Mouse (Mus musculus) skeletal muscle tissue, adult 2 months (tissue): ENCODE measurements around the gene Acnat1.
"Not testable (repeated sequence)": the region's sequence is repeated elsewhere in the genome, so short reads cannot be mapped to it uniquely, and the experiment has no call there.

Experiments used
- DNase-seq: peaks from one replicate; pipeline ENCODE4 v3.0.0-alpha.2; 2012; ENCODE audit warnings: low read depth, low spot score

Gene Acnat1

DNA sequence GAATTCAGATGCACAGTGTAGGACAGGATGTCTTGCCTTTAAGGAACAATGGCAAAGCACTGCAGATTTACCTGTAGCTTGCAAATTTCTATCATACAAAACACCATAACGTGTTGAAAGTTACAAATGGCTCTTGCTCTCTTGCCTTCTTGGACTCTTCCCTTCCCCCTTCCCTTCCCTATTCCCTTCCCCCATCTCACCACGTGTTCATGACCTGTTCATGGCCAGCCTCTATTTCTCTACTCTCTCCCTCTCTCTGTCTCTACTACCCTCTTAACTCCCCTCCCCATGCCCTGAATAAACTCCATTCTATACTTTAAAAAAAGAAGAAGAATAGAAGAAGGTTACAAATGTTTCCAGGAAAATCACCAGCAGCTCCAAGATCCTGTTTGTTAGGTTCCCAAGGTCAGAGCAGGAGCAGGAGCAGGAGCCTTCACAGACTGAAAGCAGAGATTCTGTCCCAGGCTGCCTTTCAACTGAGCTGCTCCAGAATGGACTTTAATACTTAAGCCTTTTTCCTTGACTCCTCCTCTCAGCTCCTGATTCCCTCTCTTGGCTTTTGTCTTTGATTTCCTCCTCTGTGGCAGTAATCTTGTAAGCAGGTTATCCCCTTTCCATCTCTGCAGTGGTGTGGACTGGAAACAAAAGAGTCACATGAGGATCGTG lies at the start of gene Acnat1:
Acnat1 (minus strand) TSS at position 478 of the 666 bp plus-strand sequence.
- DNase-seq: no peak

DNA sequence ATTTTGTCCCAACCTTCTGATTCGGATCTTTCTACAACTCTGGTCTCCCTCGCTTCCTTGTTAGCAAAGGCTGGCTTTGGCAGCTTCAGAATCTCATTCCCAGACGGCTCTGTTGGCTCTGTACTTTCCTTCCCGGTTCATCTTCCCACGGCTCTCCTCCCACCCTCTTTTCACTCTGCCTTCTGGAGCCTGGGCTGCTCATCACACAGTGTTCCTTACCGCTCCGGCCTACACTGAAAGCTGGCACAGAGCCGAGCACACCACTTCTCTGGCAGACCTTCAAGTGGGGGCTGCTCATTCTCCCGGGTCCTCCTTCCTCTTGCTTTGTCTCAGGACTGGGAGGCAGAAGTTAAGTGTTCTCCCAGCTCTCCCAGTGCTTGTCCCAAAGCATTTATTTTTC lies 48.9 kb upstream of the Acnat1 start:
- DNase-seq: no peak

DNA sequence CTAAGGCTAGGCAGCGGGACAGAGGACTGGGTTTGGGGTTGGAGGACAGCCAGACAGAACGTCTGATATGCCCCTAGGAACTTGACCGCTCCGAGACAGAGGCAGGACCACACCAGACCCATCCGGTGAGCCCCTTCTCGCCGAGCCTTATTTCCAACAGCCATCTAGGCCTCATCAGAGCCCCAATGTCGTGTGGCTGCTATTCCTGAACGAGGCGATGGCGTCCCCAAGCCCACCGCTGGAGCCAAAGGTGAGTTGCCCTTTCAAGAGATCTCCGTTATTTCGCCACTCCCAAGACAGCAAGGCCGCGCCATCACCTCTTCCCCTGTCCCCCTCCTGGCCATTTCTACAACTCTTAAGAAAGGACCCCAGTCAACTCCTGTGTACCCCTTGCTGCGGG lies 47.6 kb upstream of the Acnat1 start:
- no peak for DNase-seq

DNA sequence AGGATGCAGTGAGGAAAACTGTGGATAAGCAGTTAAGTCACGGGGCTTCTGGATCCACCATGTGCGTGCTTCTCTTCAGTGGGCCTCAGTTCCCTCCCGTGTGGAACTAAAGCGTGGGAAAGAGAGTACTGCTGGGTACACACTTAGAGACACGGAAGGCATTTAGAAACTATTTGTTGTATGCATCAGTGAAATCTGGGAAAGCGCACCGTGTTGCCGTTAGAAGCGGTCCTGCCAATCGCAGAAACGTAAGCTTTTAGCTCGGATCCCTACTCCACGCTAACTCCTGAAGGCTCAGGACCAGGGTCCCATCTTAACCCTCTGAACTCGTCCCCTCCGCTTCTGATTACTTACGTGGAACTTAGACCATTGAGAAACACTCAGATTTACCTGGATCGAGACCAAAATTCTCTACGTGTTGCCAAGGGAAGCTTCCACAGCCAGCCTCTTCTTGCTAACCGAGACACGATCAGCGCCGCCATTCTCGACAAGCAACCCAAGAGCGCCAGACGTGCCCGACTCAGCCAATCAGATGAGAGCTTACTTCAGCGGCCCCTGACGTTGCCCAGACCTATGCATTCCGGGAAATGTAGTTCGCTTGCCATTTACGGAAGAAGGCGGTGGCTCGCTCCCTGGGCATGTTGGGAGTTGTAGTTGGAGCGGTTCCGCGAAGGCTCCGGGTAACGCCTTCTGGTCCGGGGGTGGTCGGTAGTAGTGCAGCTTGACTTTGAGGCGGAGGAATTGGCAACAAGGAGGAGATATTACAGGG lies 47.0 kb upstream of the Acnat1 start, which contains the start of the genes Mrpl50 and Zfp189:
Mrpl50 (minus strand) TSS at position 522 of the 769 bp plus-strand sequence.
Zfp189 (plus strand) TSS at position 605 of the 769 bp plus-strand sequence.
- DNase-seq: peak; percentile 96

DNA sequence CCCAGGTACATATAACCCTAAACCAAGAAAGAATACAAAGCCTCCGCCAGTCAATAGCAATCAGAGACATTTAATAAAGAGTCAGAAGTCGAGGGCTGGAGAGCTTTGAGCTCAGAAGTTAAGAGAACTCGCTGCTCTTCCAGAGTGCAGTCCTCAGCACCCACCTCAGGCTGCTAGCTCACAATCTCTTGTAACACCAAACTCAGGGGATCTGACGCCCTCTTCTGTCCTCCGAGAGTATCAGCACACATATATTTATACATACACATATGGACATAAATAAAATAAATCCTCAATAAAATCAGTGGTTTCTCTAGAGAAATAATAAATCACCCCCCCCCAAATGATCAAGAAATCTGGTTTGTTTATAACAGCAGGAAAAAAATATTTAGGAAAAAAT lies 45.8 kb upstream of the Acnat1 start:
- DNase-seq: no peak

DNA sequence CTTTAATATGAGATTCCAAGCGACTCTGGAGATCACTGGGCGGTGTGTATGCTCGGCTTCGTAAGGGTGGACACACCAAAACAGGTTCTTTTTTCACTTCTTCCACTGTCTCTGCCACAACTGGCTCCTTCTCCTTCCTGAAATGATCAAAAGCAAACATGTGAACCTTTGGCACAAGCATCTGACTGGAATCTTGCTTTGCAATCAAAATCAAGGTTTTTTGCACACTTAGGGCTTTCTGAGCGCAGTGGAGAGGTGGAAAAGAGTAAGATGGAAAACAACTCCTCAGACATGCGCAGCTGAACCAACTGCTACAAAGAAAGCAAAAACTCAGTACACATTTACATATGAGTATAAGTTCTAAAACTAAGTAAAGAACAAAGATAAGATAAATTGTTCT lies 40.7 kb upstream of the Acnat1 start:
- no peak for DNase-seq

DNA sequence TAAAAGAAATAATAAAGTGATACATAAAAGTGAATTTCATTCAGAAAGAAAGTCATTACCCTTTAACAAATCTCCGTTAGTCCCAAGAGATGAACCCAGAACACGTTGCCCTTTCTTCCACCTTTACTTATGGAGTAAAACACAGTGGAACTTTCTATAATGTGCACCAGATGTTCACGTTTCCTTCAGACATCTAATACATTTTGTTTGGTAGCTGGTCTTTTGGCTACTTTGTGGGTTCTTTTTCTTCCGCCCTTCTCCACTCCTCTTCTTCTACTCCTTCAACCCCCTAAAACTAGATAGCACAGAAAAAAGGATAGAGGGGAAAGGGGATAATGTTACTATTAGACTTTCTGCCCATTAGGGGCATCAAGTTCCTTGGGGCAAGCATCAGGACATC lies 38.9 kb upstream of the Acnat1 start:
- DNase-seq: no peak

DNA sequence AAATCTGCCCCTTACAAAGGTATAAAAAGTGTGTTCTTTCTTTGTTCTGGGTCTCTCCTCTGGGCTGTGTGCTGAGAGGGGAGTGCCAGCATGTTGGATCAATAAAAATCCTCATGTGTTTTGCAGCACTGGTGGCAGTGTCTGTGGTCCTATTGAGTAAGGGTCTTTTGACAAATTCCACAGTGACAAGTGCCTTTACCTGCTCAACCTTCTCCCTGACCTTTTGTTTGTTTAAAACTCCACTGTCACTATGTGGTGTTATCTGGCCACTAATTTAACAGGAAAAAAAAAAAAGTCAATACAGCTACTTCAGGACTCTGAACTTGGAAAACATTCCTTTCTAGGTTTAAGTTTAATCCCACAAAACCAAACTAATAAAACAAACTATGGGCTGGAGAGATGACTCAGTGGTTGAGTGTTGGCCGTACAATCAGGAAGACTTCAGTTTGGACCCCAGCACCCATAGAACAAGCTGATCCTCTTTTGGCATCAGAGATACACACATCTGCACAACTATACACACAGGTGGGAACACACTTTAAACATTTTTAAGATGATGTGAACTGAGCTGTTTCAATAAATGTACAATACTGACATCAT lies 36.6 kb upstream of the Acnat1 start:
- not testable (repeated sequence) for DNase-seq

DNA sequence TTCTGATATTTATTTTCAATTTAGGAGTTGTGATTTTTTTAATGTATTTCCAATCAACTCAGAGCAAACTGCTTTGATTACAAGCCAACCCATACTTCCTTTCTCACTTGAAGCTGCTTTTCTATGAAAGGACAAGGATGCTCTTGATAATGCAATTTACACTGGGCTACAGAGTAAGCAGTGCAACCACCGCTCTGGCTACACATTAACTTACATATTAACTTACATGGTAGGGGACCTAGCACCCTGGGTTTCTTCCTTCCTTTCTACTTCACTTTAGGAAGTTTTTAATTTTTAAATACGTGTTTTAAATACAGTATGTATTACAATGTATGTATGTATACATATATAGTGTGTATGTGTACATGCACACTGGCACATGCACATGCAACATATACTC lies 35.5 kb upstream of the Acnat1 start:
- no peak for DNase-seq

DNA sequence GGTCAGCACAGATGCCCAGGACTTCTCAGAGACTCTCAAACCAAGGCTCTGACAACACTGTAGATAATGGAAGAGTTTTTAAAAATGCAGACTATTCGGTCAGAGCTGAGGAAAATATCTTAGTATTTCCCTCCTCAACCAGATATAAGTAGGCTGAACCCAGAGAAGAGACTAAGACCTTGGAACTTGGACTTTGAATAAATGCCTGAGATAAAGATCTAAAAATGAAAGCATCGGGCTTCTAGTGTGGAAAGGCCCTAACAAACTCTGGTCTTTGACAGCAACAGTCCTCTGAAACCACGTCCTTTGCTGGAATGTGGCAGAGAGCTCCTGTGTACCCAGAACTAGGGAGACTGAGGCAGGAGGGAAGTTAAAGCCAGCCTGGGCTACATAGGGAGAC lies 32.7 kb upstream of the Acnat1 start, which contains the start of gene Baat:
Baat (minus strand) TSS at position 172 of the 400 bp plus-strand sequence.
- no peak for DNase-seq

DNA sequence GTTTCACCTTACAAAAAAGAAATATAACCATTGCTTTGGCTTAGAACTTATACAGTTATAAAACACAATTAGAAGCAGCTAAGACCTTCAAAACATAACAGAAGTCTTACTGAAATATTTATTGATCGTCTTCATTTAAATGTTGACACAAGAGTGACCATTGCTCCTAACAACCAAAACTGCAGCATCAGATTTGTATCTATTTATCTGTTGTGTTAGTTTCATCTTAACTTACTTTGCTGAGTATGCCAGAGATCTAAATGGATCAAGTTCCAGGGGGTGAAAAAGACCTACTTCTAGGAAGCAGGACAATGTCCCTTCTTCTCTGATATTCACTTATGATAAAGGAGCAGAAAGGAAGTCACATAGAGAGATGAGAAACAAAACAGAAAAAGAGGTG lies 29.9 kb upstream of the Acnat1 start:
- no peak for DNase-seq

DNA sequence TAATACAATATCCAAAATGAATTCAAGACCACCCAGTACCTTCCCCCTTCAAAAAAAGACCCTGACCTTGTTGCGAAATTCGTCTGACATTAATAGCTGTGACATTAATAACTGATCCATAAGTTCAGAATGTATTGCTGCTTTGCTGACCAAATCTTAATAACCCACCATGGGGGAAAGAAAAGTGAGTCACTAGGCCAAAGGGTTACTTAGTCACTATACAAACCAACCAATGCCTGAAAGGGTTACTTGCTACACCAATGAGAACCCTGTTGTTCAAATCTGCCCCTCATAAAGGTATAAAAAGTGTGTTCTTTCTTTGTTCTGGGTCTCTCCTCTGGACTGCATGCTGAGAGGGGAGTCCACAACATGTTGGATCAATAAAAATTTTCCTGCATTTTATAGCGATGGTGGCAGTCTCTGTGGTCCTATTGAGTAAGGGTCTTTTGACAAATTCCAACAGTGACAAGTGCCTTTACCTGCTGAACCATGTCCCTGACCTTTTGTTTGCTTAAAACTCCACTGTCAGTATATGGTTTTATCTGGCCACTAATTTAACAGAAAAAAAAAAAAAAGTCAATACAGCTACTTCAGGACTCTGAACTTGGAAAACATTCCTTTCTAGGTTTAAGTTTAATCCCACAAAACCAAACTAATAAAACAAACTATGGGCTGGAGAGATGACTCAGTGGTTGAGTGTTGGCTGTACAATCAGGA lies 12.4 kb upstream of the Acnat1 start:
- DNase-seq: not testable (repeated sequence)

DNA sequence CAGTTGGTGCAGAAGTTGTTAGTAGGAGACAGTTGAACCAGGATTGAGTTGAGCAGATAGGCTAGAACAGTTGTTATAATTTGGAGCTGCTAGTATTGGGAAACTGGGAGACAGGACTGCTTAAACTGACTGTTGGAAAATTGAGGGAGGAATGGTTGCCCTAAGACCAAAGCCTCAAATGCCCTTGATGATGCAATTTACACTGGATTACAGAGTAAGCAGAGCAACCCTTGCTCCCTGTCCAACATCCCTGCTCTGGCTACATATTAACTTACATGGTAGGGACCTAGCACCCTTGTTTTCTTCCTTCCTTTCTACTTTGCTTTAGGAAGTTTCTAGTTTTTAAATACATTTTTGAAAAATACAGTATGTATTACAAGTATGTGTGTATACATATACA lies 11.7 kb upstream of the Acnat1 start:
- no peak for DNase-seq

DNA sequence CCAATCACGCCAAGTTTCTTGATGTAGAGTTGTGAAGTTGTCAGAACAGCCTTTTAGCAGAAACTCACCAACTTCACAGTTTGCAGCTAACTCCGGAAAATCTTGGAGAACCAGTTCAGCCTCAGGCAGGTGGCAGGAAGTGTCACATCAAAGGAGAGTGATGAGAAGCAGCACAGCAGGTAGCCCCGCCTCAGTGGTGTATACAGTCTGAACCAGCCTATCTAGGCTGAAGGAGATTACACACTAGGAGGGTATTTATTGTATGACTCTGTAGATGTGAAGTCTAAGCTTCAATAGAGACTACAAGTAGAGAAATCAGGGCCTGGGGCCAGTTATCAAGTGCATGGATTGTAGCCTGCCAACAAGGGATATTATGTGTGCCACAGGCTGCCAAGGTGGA lies 7.2 kb upstream of the Acnat1 start:
- DNase-seq: no peak

DNA sequence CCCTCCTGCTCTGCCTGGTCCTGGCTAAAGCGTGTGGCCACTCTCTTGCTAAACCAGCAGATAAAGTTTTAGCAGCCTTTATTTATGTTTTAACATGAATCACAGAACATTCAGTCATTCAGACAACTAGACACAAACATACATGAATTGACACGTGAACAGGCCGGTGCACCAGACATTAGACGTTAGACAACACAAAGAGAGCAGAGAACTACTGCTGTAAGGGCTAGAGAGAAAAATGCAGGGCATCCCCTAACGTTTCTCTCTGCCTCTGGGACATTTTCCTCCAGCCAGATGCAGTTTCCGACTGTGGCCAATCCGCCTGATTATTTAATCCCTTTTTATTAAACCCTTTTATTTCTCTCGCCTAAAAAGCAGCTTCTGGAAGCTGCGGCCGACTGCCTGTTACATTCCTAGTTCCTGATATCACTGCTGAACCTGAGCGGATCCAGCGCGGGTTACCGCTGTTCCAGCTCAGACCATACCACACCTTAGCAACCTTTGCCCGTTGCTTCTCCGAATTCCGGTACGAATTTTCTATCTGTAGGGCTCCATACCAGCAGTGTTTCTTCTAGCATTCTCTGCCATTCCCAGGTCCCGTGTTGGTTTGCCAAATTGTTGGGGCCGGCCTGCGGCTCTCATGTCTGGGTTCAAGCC lies 6.5 kb upstream of the Acnat1 start:
- DNase-seq: no peak

DNA sequence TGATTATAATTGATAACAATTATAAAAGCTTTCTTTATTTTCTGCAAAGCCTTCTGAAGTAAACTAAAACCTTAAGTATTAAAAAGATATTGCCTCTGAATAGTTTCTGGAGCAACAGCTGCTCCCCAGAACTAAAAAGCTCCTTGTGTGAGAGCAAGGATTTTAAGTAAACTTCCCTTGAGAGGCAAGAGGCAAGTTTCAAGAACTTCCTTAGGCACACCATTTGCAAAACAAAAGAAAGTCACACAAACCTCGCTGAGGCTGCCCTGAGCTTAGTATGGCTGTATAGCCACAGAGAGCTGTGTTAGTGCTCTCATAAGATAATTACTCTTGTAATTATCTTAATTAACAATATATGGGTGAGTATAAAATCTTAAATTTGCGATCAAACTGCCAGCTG lies 5.3 kb upstream of the Acnat1 start:
- DNase-seq: not testable (repeated sequence)

DNA sequence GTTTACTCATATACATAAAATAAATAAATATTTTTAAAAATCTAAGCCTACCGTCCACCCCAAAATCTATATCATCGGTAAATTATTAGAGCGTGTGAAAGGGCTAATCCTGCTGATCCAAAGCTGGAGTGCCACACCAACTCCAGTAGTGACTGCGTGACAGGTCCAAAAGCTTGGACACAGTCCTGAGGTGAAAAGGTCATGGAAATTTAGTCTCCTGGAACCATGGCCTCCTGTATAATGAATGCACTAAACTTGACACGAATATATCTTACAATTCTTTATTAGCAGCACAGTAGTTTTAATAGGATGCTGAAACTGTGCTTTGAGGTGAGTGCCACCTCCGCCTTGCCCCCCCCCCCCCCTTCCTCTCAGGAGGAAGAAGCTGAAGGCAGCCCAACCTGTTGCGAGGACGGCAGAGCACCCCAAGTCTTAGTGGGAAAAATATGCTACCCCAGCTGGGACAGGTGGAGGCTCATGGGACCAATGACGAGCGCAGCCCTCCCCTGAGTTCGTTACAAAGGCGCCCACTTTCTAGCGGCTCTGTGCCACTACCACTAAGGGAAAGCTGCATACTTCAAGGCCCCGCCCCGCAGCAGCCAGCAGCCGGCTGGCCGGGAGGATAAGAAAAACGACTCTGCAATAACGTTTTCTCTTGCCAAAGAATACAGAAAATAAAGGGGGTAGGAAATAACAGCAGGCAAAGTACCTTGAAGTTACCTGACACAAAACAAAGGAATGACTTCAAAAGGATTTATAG lies 4.6 kb upstream of the Acnat1 start:
- DNase-seq: no peak

DNA sequence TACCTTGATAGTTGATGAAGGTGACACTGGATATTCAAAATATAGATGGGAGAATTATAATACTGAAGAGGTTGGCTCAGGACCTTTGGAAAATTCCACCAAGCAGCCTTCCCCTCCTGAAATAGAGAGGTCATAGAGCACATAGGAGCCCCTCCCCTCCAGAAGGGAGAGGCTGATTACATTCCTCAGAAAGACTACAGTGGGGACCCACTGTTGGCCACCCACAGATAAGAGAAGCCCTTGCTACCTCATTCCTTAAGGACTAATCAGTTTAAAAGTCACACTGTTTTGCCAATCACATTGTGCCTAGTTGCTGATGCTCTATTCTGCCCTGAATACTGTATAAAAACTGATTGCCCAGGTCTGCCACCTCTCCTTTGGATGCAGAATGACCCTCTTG lies 871 bp upstream of the Acnat1 start:
- DNase-seq: no peak

DNA sequence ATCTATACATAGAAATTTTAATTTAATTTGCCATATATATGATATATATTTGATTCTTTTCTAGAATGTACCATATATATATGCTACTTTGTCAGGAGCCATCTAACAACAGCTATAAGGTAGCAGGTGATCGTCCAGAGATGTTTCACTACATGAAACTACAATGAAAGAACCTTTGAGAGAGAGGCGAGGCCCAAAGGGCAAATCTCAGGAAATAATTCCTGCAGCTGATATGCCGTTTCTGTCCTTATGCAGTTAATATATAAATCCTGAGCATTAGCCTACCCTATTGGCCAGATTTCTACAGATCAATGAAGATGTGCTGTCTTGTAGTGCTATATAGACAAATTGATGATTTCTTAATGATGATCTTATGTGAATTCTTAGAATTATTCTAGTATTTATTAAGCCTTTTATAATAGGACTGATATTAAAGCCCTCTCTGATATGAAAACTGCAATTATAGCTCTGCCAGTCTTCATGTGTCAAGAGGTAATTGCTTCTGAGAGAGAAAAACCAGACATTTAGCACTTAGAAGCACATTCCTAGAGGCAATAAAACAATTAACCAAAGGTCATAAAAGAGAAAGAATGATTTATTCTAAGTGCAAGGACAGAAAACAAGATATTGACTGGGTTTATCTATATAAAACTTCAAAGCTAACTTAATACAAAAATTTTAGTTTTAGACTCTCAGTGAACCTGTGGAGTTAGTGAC lies 4.1 kb downstream of the Acnat1 start:
- no peak for DNase-seq

DNA sequence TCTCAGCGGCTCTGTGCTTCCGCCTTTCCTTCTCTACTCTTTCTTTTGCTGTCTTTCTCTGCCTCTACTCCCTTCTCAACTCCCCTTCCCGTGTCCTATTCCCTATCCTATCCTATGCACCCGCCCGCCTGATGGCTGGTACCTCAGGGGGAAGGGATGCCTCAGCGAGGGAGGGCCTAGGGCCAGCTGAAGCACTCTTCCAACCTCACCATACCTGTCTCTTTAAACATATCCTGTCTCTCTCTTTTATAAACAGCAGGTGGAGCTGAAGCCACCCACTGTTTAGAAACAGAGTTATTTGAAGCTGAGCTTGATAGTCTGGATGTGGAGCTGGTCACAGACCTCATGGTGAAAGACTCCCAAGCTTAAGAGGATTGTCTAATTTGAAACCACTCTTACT lies 6.4 kb downstream of the Acnat1 start:
- DNase-seq: no peak
